Mouse (Mus musculus) left cerebral cortex, adult 18-20 months (tissue): ENCODE results near the gene 4930519G04Rik. TPM values are rescaled to one million over a fixed set of nuclear protein-coding genes. Genes with fewer than 3 reads are reported as not detected.
"Not testable (repeated sequence)": the region's sequence is repeated elsewhere in the genome, so short reads cannot be mapped to it uniquely, and the experiment has no call there.

ENCODE experiments used
- DNase-seq, 2 experiments: peaks; one replicate each; pipeline ENCODE4 v3.0.0; 2021 to 2022; ENCODE audit warnings: low spot score in 2 of 2, mixed read lengths in 1 of 2
- long read RNA-seq, 2 experiments: library from polyadenylated mRNA; stranded (forward); transcript quantifications; one replicate each; pipeline ENCODE4 v2.0.0; 2021
- total RNA-seq, 2 experiments: library from RNA; stranded (reverse); gene quantifications; 2 replicates each; pipeline ENCODE4 v1.2.3; 2021

The 4930519G04Rik gene
- total RNA-seq, result not detected
- long read RNA-seq, experiment 1, result 0 reads
- long read RNA-seq, experiment 2, result 0 reads

GRCm38 (mm10) chr5:114853364-114853763 lies at the start of gene 4930519G04Rik:
Gene 4930519G04Rik, plus strand, starts transcription at chr5:114853664.
- not testable (repeated sequence) for DNase-seq

- no peak for DNase-seq
These were observed 49.1 kb upstream of the 4930519G04Rik start for GRCm38 (mm10) chr5:114804335-114804734.

GRCm38 (mm10) chr5:114804958-114805357 lies 48.5 kb upstream of the 4930519G04Rik start:
- peak; percentile 62 to 73 for DNase-seq

GRCm38 (mm10) chr5:114805436-114806350 lies 47.8 kb upstream of the 4930519G04Rik start:
- no peak for DNase-seq

- no peak for DNase-seq
These were observed 46.8 kb upstream of the 4930519G04Rik start for GRCm38 (mm10) chr5:114806636-114807035.

GRCm38 (mm10) chr5:114807063-114807462 lies 46.4 kb upstream of the 4930519G04Rik start:
- no peak for DNase-seq

- no peak for DNase-seq
These were observed 46.0 kb upstream of the 4930519G04Rik start for GRCm38 (mm10) chr5:114807468-114807867.

GRCm38 (mm10) chr5:114807893-114808292 lies 45.6 kb upstream of the 4930519G04Rik start:
- DNase-seq, result no peak

GRCm38 (mm10) chr5:114808385-114808784 lies 45.1 kb upstream of the 4930519G04Rik start:
- no peak for DNase-seq

- DNase-seq, result no peak
These were observed 44.2 kb upstream of the 4930519G04Rik start for GRCm38 (mm10) chr5:114809181-114809756.

- DNase-seq, result no peak
These were observed 43.6 kb upstream of the 4930519G04Rik start for GRCm38 (mm10) chr5:114809826-114810225.

GRCm38 (mm10) chr5:114813525-114814181 lies 39.8 kb upstream of the 4930519G04Rik start:
- peak; percentile 90 to 94 for DNase-seq

- no peak for DNase-seq
These were observed 36.9 kb upstream of the 4930519G04Rik start for GRCm38 (mm10) chr5:114816599-114816998.

GRCm38 (mm10) chr5:114818124-114818523 lies 35.3 kb upstream of the 4930519G04Rik start:
- no peak for DNase-seq

- DNase-seq, result peak; percentile 77
These were observed 30.4 kb upstream of the 4930519G04Rik start, which contains the start of gene 1500011B03Rik for GRCm38 (mm10) chr5:114822796-114823688. Gene 1500011B03Rik, minus strand, starts transcription at chr5:114823468.

- peak; percentile 38 to 60 for DNase-seq
These were observed 29.3 kb upstream of the 4930519G04Rik start for GRCm38 (mm10) chr5:114824197-114824596.

GRCm38 (mm10) chr5:114825978-114826691 lies 27.3 kb upstream of the 4930519G04Rik start:
- DNase-seq, result peak in 1 of 2 experiments; percentile 34

GRCm38 (mm10) chr5:114827427-114827826 lies 26.0 kb upstream of the 4930519G04Rik start:
- DNase-seq, result no peak

- DNase-seq, result no peak
These were observed 23.7 kb upstream of the 4930519G04Rik start for GRCm38 (mm10) chr5:114829740-114830139.

- DNase-seq, result no peak
These were observed 16.6 kb upstream of the 4930519G04Rik start for GRCm38 (mm10) chr5:114836886-114837285.
